Mouse (Mus musculus) heart, adult 2 months (tissue): ENCODE results near the gene Ggct. TPM values are rescaled to one million over a fixed set of nuclear protein-coding genes. Genes with fewer than 3 reads are reported as not detected.

Source experiments
- DNase-seq, 2 experiments: peaks; one replicate each; pipeline ENCODE4 v3.0.0; 2021
- H3K27ac ChIP-seq: fragments of 200-600 bp; 2 replicates; pipeline ENCODE4 v1.8.1; 2022
- H3K27me3 ChIP-seq: fragments of 200-500 bp; 2 replicates; pipeline ENCODE4 v1.6.1; 2012; ENCODE audit warnings: mild to moderate bottlenecking, low read length, inconsistent platforms, mixed read lengths; ENCODE audit not compliant: control insufficient read depth, insufficient read depth
- H3K36me3 ChIP-seq: fragments of 200-500 bp; 2 replicates; pipeline ENCODE4 v1.6.1; 2012; ENCODE audit warnings: low read length, inconsistent platforms; ENCODE audit not compliant: control insufficient read depth, insufficient read depth
- H3K4me1 ChIP-seq: fragments of 200-500 bp; 2 replicates; pipeline ENCODE4 v1.6.1; 2011; ENCODE audit warnings: low read length; ENCODE audit not compliant: control insufficient read depth, insufficient read depth
- H3K4me3 ChIP-seq: fragments of 200-600 bp; 2 replicates; pipeline ENCODE4 v1.8.1; 2022
- H3K79me2 ChIP-seq: fragments of 200-500 bp; replicated peaks from 2 replicates; pipeline ENCODE4 v1.6.1; 2012; ENCODE audit warnings: mild to moderate bottlenecking, inconsistent platforms, low read length, moderate library complexity, mixed read lengths; ENCODE audit not compliant: control insufficient read depth, insufficient read depth
- H3K9ac ChIP-seq: fragments of 200-500 bp; 2 replicates; pipeline ENCODE4 v1.6.1; 2012; ENCODE audit warnings: low read depth, mild to moderate bottlenecking, control low read depth, inconsistent platforms, low read length, mixed read lengths
- CTCF ChIP-seq: fragments of 200-600 bp; IDR thresholded peaks from 2 replicates; pipeline ENCODE4 v1.8.1; 2022; ENCODE audit warnings: antibody characterized with exemption, mild to moderate bottlenecking, moderate library complexity
- EP300 ChIP-seq: fragments of 200-500 bp; IDR thresholded peaks from 2 replicates; pipeline ENCODE4 v1.6.1; 2011; ENCODE audit warnings: low read depth, low read length, control low read depth; ENCODE audit not compliant: insufficient read depth
- POLR2A ChIP-seq: fragments of 200-500 bp; IDR thresholded peaks from 2 replicates; pipeline ENCODE4 v1.6.1; 2011; ENCODE audit warnings: mild to moderate bottlenecking, low read depth, low read length, control low read depth; ENCODE audit not compliant: insufficient read depth
- WGBS: fragments of 180-500 bp; shearing (Covaris S2); methylation state at CpG from one replicate; pipeline ENCODE4 v1.1.7; 2018; 5-methylcytosine and 5-hydroxymethylcytosine counted together
- intact Hi-C: fragments of 180-260 bp; cut with DNase I; formaldehyde crosslinking; loops from one replicate; pipeline ENCODE4 v1.15.1; 2025
- polyA plus RNA-seq: library from polyadenylated mRNA; depleted of rRNA; stranded (reverse); fragments of >200 nt; gene quantifications from 2 replicates; pipeline ENCODE4 v1.2.3, GENCODE M21; 2012
- total RNA-seq, 2 experiments: library from RNA; stranded (reverse); gene quantifications; 2 replicates each; pipeline ENCODE4 v1.2.3; 2021

The Ggct gene
- total and polyA plus RNA-seq, 3 experiments, result 6.8 to 29.1 (median 26.5) TPM

GRCm38 (mm10) chr6:54972929-54973211 is 19.9 kb downstream of the Ggct start:
- no peaks in the 10 kb centered on the region; the same call in 1 of the 2 replicates for H3K79me2 ChIP-seq
- intact Hi-C loops, result loop anchor here (2.0 to 5.0 kb wide), 5 partner anchors 32 to 386 kb away; partner anchors contain the start of gene Znrf2
- peak overlapping the region; percentile 98 for H3K27ac ChIP-seq
- H3K4me1 ChIP-seq, result peaks cover 13% of the 10 kb centered on the region
- H3K4me3 ChIP-seq, result peak overlapping the region; percentile 83
- no peak for TF ChIP-seq POLR2A
- TF ChIP-seq CTCF, result peak; percentile 53
- peak; percentile 62; the same call in 1 of the 2 replicates for TF ChIP-seq EP300
- peak; percentile 40 to 41 for DNase-seq
- peak overlapping the region; percentile 56 for H3K9ac ChIP-seq
- peaks cover 11% of the 10 kb centered on the region for H3K36me3 ChIP-seq
- no peaks in the 10 kb centered on the region for H3K27me3 ChIP-seq
- WGBS, result 1% methylated on average over 5 of the region's 5 CpGs

- Histone ChIP-seq H3K4me3 (peak within 1 kb of the TSS; percentile 83), H3K27ac (peak within 1 kb of the TSS; percentile 98), H3K4me1 (peaks cover 14% of the 10 kb centered on the region), H3K9ac (peak within 1 kb of the TSS; percentile 72), H3K79me2 (no peaks in the 10 kb centered on the region; the same call in 1 of the 2 replicates), H3K27me3 (no peaks in the 10 kb centered on the region), H3K36me3 (peaks cover 11% of the 10 kb centered on the region)
- intact Hi-C loops, result loop anchor here (2.0 to 5.0 kb wide), 5 partner anchors 32 to 385 kb away; partner anchors contain the start of gene Znrf2
- TF ChIP-seq CTCF (no peak), EP300 (peak; percentile 29; the same call in 1 of the 2 replicates), POLR2A (peak; percentile 85; the same call in 1 of the 2 replicates)
- WGBS, result under 1% methylated on average over 51 of the region's 53 CpGs
- peak; percentile 93 for DNase-seq
These were observed 20.4 kb downstream of the Ggct start, which contains the start of gene Nod1 for GRCm38 (mm10) chr6:54972111-54972928. Gene Nod1 (minus strand): TSS chr6:54972612.

- WGBS, result 10% methylated on average over 8 of the region's 8 CpGs
- Histone ChIP-seq H3K4me3 (peak overlapping the region; percentile 83), H3K4me1 (peaks cover 14% of the 10 kb centered on the region), H3K27me3 (no peaks in the 10 kb centered on the region), H3K36me3 (peaks cover 11% of the 10 kb centered on the region), H3K9ac (peak overlapping the region; percentile 72), H3K79me2 (no peaks in the 10 kb centered on the region; the same call in 1 of the 2 replicates), H3K27ac (peak overlapping the region; percentile 98)
- TF ChIP-seq POLR2A (peak; percentile 41; the same call in 1 of the 2 replicates), EP300 (0 out of 2 replicates have a peak, but pooled peaks have one; percentile 6), CTCF (no peak)
- peak; percentile 67 to 71 for DNase-seq
- intact Hi-C loops, result loop anchor here (2.0 to 5.0 kb wide), 5 partner anchors 31 to 384 kb away; partner anchors contain the start of gene Znrf2
These were observed 21.0 kb downstream of the Ggct start for GRCm38 (mm10) chr6:54971731-54972110.

- TF ChIP-seq CTCF (no peak), POLR2A (no peak), EP300 (no peak)
- peaks cover 14% of the 10 kb centered on the region for H3K4me1 ChIP-seq
- H3K79me2 ChIP-seq, result peaks cover 2% of the 10 kb centered on the region; the same call in 1 of the 2 replicates
- H3K36me3 ChIP-seq, result peaks cover 11% of the 10 kb centered on the region
- no peaks in the 10 kb centered on the region for H3K27me3 ChIP-seq
- H3K4me3 ChIP-seq, result peak overlapping the region; percentile 11; the same call in 1 of the 2 replicates
- intact Hi-C loops, result loop anchor here (5.0 kb wide), 2 partner anchors 38 to 383 kb away; no protein-coding TSS in a partner anchor
- peak overlapping the region; percentile 23; the same call in 1 of the 2 replicates for H3K9ac ChIP-seq
- no peak for DNase-seq
- H3K27ac ChIP-seq, result peak overlapping the region; percentile 24
- WGBS, result 51% methylated on average over 9 of the region's 9 CpGs
These were observed 22.2 kb downstream of the Ggct start for GRCm38 (mm10) chr6:54970506-54970905.

- Histone ChIP-seq H3K27me3 (no peaks in the 10 kb centered on the region), H3K4me1 (peaks cover 14% of the 10 kb centered on the region), H3K4me3 (no peak overlapping the region), H3K27ac (peak overlapping the region; percentile 24; the same call in 1 of the 2 replicates), H3K79me2 (peaks cover 2% of the 10 kb centered on the region; the same call in 1 of the 2 replicates), H3K36me3 (peaks cover 11% of the 10 kb centered on the region), H3K9ac (no peak overlapping the region)
- intact Hi-C loops, result loop anchor here (2.0 to 10.0 kb wide), 4 partner anchors 15 to 1165 kb away; no protein-coding TSS in a partner anchor
- DNase-seq, result no peak
- WGBS, result 19% methylated on average over 2 of the region's 2 CpGs
- TF ChIP-seq POLR2A (no peak), EP300 (no peak), CTCF (no peak)
These were observed 22.9 kb downstream of the Ggct start for GRCm38 (mm10) chr6:54969801-54970200.
